Mouse (Mus musculus): ENCODE data around the gene Rpn2. TPM values are rescaled to one million over a fixed set of nuclear protein-coding genes. Genes with fewer than 3 reads are reported as not detected.

Gene Rpn2
- total RNA-seq, 2 experiments from 2014 or later: 132 to 138 TPM

DNA sequence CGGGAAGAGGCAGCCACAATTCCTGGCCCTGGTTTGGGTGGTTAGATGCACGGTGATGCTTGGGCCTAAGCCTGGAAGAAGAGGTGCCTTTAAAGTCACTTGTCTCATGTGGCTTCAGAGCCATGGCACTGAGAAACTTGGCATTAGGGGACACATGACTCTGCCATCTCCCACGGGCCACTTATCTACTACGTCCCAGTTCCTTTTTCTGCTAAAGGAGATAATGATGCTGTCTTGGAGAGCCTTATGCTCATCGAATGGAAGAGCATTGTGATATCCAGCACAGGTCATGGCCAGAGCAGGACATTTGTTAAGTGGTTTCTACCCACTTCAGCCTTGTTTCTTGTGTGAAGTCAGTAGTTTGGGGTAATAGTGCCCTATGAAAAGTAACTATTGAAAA lies 10.2 kb downstream of the Rpn2 start:
- H3K27ac ChIP-seq: no peak overlapping the region
- DNase-seq (ENCODE audit: low spot score in 2 of 2): no peak
- no peak overlapping the region for H3K4me3 ChIP-seq
- TF ChIP-seq CTCF (conservative IDR thresholded peaks at IDR 0.05): no peak

DNA sequence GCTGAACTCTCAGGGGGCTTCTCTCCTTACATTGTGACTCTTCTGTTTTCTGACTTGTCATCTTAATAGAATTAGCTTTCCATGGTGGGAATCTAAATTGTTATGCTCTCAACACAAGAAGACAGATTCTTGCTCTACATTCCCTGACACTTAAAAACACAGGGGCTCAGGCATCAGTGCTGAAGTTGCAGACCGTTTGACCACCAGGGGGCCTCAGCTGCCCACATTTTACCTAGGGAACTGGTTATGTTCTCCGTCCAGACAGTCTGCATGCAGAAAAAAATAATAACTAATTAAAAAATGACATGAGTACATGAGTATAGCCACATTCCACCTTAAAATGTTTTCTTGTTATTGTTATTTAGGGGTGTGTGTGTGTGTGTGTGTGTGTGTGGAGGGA lies 13.3 kb downstream of the Rpn2 start:
- Histone ChIP-seq H3K4me3 (no peak overlapping the region), H3K27ac (no peak overlapping the region)
- peak; percentile 69 to 87 for DNase-seq (ENCODE audit: low spot score in 2 of 2)
- peak; percentile 90 for TF ChIP-seq CTCF (conservative IDR thresholded peaks at IDR 0.05)

DNA sequence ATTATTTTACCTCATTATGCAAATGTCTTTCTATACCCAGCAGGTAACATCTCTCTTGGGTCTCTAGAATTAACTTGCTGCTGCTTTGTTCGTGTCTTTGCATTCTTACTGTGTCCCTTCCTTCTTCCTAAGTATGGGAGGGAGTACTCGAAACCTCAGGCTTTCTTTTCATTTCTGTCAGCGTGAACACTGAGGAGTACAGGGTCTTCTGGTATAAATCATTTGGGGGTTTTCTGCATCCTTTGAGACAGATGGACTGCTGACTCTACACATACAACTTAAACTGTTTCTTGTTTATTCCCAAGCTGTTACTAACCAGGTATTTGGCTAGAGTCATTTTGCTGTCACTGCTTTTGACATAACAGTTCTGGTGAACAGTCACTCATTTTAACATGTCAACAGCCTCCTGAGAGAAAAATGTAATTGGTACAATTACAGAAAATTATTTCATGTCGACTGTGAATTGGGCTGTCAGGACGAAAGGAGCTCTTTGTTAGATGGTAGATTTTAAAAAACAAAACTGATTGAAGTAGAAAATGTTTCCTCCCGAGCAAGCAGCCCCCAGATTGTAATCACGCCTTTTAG lies 17.4 kb downstream of the Rpn2 start:
- Histone ChIP-seq H3K4me3 (no peak overlapping the region), H3K27ac (peak overlapping the region; percentile 3)
- DNase-seq (ENCODE audit: low spot score in 2 of 2): no peak
- TF ChIP-seq CTCF (conservative IDR thresholded peaks at IDR 0.05): no peak

GRCm38 (mm10) chr2:157300051-157300450 lies 21.2 kb downstream of the Rpn2 start:
- no peak overlapping the region for H3K27ac ChIP-seq
- no peak for DNase-seq (ENCODE audit: low spot score in 2 of 2)
- no peak for TF ChIP-seq CTCF (conservative IDR thresholded peaks at IDR 0.05)
- no peak overlapping the region for H3K4me3 ChIP-seq

DNA sequence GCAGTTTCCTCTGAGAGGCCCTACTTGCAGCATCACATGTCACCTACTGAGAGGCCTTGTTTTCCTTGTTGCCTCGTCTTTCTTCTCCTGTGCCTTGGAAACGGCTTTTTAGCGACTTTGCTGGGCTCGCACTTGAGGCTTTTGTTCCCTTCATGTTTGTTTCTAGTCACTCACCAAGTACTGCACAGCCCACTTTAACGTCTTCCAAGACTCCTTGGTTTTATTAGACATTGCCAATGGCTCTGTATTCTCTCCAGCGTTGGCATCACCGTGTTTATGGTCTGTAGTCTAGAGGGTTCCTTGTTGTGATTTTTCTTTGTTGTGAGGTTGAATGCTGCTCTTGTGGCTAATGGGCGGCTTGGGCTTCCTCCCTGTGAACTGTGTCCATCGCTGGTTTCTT lies 24.3 kb downstream of the Rpn2 start:
- DNase-seq (ENCODE audit: low spot score in 2 of 2): peak in 1 of 2 experiments; percentile 61
- H3K27ac ChIP-seq: peak overlapping the region; percentile 75
- no peak overlapping the region for H3K4me3 ChIP-seq
- no peak for TF ChIP-seq CTCF (conservative IDR thresholded peaks at IDR 0.05)

GRCm38 (mm10) chr2:157306091-157307032 lies 27.5 kb downstream of the Rpn2 start:
- no peak for DNase-seq (ENCODE audit: low spot score in 2 of 2)
- Histone ChIP-seq H3K27ac (peak overlapping the region; percentile 36), H3K4me3 (no peak overlapping the region)
- TF ChIP-seq CTCF (conservative IDR thresholded peaks at IDR 0.05): no peak

DNA sequence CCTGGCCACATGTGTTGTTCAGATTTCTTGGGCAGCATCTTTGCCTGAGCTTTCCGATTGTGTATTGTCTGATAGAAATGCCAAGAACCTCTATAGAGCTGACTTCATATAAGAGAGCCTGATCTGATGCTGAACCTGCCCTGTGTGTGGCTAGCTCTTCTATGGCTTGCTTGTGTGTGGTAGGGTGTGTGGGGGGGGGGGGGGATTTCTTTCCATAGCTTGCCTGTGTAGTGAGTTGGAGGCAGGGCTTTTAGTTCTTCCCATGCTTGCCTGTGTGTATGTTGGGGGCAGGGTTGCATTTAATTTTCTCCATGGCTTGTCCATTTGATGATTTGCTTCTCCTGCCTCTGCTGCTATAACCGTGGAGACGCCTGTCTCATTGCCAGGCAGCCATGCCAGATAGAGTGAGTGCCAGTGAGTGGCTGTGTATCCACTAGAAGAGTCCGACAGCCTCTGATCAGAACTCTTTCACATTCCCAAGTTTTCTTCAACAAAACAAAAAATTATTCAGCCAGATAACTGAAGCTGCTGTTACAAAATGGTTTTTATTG lies 29.0 kb downstream of the Rpn2 start:
- no peak for TF ChIP-seq CTCF (conservative IDR thresholded peaks at IDR 0.05)
- no peak overlapping the region for H3K4me3 ChIP-seq
- peak in 1 of 2 experiments; percentile 49 for DNase-seq (ENCODE audit: low spot score in 2 of 2)
- H3K27ac ChIP-seq: peak overlapping the region; percentile 59; the same call in 1 of the 2 replicates

DNA sequence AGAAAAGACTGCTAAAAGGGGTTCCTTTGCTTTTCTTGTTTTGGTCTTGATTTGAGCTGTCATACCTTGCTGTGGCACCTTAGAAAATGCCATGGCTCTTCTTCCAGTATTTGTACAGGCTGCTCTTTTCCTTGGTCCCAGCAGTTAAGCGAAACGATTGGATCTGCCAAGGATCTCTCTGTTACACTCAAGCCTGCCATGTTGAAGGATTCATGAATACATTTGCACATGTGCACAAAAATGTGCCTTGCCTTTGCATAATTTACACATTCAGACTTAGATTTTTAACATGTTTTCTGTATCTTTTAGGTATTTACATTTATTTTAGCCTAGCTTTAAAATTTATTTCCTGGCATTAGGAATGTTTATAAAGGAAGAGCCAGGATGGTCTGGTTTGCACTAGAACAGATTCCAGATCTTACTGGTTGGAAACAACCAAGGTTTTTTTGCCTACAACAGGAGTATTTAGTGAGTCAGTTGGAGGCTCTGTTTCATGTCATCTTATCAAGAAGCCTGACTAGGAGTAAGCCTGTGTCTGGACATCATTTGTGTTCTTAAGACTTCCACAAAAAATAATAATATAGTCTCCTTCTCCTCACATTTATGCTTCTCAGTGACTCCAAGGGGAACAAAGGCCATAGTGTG lies 29.6 kb downstream of the Rpn2 start:
- peak overlapping the region; percentile 59; the same call in 1 of the 2 replicates for H3K27ac ChIP-seq
- H3K4me3 ChIP-seq: no peak overlapping the region
- no peak for DNase-seq (ENCODE audit: low spot score in 2 of 2)
- no peak for TF ChIP-seq CTCF (conservative IDR thresholded peaks at IDR 0.05)

GRCm38 (mm10) chr2:157309611-157310010 lies 30.8 kb downstream of the Rpn2 start:
- Histone ChIP-seq H3K4me3 (no peak overlapping the region), H3K27ac (no peak overlapping the region)
- TF ChIP-seq CTCF (conservative IDR thresholded peaks at IDR 0.05): no peak
- DNase-seq (ENCODE audit: low spot score in 2 of 2): no peak

DNA sequence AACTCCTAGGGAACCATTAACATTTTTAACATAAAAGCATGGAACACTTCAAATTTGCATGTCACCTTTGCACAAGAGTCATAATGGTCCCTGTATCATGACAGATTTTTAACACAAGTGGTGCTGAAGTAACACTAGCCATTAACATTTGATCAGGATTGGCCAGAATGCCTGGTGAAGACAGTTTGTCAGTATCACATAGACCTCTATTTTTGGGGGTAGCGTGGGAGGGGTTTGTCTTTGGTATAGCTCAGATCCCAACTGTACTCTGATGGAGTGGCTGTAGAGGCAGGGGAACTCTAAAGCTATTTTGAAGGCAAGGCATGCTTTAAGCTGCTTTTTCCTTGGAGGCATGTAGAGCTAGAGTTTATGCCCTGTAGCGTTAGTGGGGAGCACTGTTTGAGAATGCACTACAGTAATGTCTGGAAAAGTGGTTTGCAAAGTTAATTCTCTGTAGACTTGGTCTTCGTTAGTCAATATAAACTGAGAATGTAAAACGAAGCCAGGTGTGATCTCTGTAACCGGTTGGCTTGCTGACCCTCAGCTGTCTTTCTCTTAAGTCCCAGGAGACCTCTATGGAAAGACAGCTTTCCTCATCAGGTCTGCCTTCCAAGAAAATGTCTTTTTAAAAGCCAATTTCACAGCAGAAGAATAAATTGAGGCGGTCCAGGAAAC lies 32.3 kb downstream of the Rpn2 start:
- Histone ChIP-seq H3K27ac (no peak overlapping the region), H3K4me3 (no peak overlapping the region)
- no peak for DNase-seq (ENCODE audit: low spot score in 2 of 2)
- no peak for TF ChIP-seq CTCF (conservative IDR thresholded peaks at IDR 0.05)

- no peak for TF ChIP-seq CTCF (conservative IDR thresholded peaks at IDR 0.05)
- no peak for DNase-seq (ENCODE audit: low spot score in 2 of 2)
- Histone ChIP-seq H3K27ac (peak overlapping the region; percentile 55; the same call in 1 of the 2 replicates), H3K4me3 (no peak overlapping the region)
Measured at GRCm38 (mm10) chr2:157313718-157314117, 34.9 kb downstream of the Rpn2 start.

DNA sequence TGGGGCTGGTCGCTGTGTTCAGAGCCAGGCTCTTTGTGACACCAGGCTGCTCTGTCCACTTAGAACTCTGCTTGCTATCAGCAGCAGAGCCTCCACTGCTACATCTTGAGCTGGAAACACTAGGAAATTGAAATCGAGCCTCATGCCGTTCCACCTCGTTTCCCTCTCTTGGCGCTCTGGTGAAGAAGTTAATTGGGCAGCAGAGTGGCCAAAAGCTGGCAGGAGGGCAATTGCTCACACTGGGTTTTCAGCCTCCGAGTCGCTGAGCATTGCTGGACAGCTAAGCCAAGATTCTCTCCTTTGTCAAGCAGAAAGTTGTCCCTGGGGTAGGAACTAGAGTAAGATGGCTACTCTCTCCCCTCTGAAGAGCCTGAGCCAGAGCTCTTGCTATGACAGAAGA lies 35.5 kb downstream of the Rpn2 start:
- Histone ChIP-seq H3K4me3 (no peak overlapping the region), H3K27ac (peak overlapping the region; percentile 65)
- no peak for TF ChIP-seq CTCF (conservative IDR thresholded peaks at IDR 0.05)
- DNase-seq (ENCODE audit: low spot score in 2 of 2): peak in 1 of 2 experiments; percentile 38
